Mouse (Mus musculus) hindbrain, embryonic 11.5 days (tissue): ENCODE data around the gene Cmtm2b. TPM values are rescaled to one million over a fixed set of nuclear protein-coding genes. Genes with fewer than 3 reads are reported as not detected.
A peak's percentile ranks its signal among the peaks of the same experiment; 100 is the strongest.

Source experiments
- ATAC-seq: fragments of 200-750 bp; cut with Nextera tagmentation; 2 replicates; pipeline ENCODE4 v1.8.0; 2017; ENCODE audit warnings: mild to moderate bottlenecking, moderate TSS enrichment, moderate library complexity; ENCODE audit not compliant: low FRiP score
- DNase-seq: peaks from one replicate; pipeline ENCODE4 v3.0.0-alpha.2; 2015; ENCODE audit warnings: low spot score
- H3K27ac ChIP-seq: fragments of 300-500 bp; sonication (generic); 2 replicates; pipeline ENCODE4 v1.5.1; 2014; ENCODE audit warnings: mild to moderate bottlenecking, low read depth, low read length
- H3K27me3 ChIP-seq: fragments of 300-500 bp; sonication (generic); 2 replicates; pipeline ENCODE4 v1.6.1; 2014; ENCODE audit warnings: mild to moderate bottlenecking, low read length, moderate library complexity, mixed read lengths; ENCODE audit not compliant: control insufficient read depth, insufficient read depth
- H3K36me3 ChIP-seq: fragments of 300-500 bp; sonication (generic); 2 replicates; pipeline ENCODE4 v1.6.1; 2014; ENCODE audit warnings: mild to moderate bottlenecking, low read length, moderate library complexity, mixed read lengths; ENCODE audit not compliant: control insufficient read depth, insufficient read depth
- H3K4me1 ChIP-seq: fragments of 300-500 bp; sonication (generic); replicated peaks from 2 replicates; pipeline ENCODE4 v1.6.1; 2014; ENCODE audit warnings: low read length, mixed read lengths; ENCODE audit not compliant: control insufficient read depth, insufficient read depth
- H3K4me2 ChIP-seq: fragments of 300-500 bp; sonication (generic); replicated peaks from 2 replicates; pipeline ENCODE4 v1.6.1; 2014; ENCODE audit warnings: mild to moderate bottlenecking, low read depth, low read length
- H3K4me3 ChIP-seq: fragments of 300-500 bp; sonication (generic); 2 replicates; pipeline ENCODE4 v1.5.1; 2014; ENCODE audit warnings: low read depth, low read length
- H3K9ac ChIP-seq: fragments of 300-500 bp; sonication (generic); 2 replicates; pipeline ENCODE4 v1.6.1; 2014; ENCODE audit warnings: low read depth, low read length
- H3K9me3 ChIP-seq: fragments of 300-500 bp; sonication (generic); 2 replicates; pipeline ENCODE4 v1.6.1; 2016; ENCODE audit warnings: low read length; ENCODE audit not compliant: control insufficient read depth
- WGBS: fragments of 180-500 bp; shearing (Covaris S2); extraction: QIAGEN DNeasy Blood & Tissue Kit; methylation state at CpG from one replicate; pipeline ENCODE4 v1.1.7; 2014; 5-methylcytosine and 5-hydroxymethylcytosine counted together
- polyA plus RNA-seq: library from polyadenylated mRNA; unstranded; fragments of >200 nt; fragmentation: Nextera tagmentation; extraction: Ambion mirVana; gene quantifications from 2 replicates; pipeline ENCODE4 v1.2.1, GENCODE M21; 2014

Cmtm2b gene
- polyA plus RNA-seq, 1 experiment from 2014 or later, result not detected

- Histone ChIP-seq H3K9ac (peak overlapping the region; percentile 66), H3K27ac (no peak overlapping the region), H3K4me2 (peak overlapping the region; percentile 66), H3K4me3 (peak overlapping the region; percentile 54), H3K4me1 (no peaks in the 10 kb centered on the region), H3K36me3 (no peaks in the 10 kb centered on the region), H3K27me3 (no peaks in the 10 kb centered on the region), H3K9me3 (no peaks in the 10 kb centered on the region)
- no peak for DNase-seq
- peak; percentile 28; the same call in 1 of the 2 replicates for ATAC-seq
- WGBS, result 2% methylated on average over 6 of the region's 6 CpGs
These were observed 17.9 kb downstream of the Cmtm2b start for GRCm38 (mm10) chr8:104339983-104340232.

DNA sequence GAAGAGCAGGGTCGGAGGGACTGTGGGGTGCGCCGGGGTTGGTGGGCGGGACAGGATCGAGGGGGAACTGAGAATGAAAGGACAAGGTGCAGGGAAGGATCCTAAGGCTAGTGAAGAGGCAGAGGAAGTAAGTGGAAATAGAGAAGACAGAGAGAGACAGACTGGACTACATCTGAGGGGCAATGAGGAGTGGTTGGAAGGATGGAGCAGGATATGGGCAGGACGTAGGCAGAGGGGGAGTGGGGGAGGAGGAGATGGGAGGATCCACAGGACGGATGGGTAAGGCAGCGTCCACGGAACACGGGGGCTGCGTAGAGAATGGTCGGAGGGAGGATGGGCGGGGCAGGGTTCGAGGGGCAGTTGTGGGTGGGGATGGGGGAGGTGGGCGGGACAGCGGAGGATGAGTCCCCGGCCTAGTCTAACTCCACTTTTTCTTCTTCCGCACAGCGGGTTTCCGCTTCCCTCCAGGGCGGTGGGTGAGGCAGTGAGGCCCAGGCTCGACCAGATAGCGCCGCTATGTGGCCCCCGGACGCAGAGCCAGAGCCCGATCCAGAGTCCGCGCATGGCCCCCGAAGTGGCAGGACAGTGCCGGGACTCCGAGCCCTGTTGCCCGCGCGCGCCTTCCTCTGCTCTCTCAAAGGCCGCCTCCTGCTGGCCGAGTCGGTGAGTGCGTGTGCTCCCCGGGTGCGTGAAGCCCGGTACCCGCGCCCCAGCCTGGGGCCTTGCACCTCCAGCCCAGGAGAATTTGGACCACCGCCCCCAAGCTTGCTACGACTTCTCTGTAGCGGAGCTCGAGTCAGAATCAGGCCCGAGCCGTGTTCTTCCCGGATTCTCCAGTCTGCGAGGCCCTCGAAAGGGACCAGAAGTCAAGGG lies 18.4 kb downstream of the Cmtm2b start:
- H3K9ac ChIP-seq, result peak overlapping the region; percentile 66
- no peaks in the 10 kb centered on the region for H3K36me3 ChIP-seq
- H3K27ac ChIP-seq, result peak overlapping the region; percentile 47; the same call in 1 of the 2 replicates
- ATAC-seq (peak; percentile 83), DNase-seq (peak; percentile 87)
- H3K4me1 ChIP-seq, result no peaks in the 10 kb centered on the region
- H3K4me3 ChIP-seq, result peak overlapping the region; percentile 54
- H3K9me3 ChIP-seq, result no peaks in the 10 kb centered on the region
- no peaks in the 10 kb centered on the region for H3K27me3 ChIP-seq
- peak overlapping the region; percentile 66 for H3K4me2 ChIP-seq
- WGBS, result under 1% methylated on average over 52 of the region's 54 CpGs

- H3K9me3 ChIP-seq, result no peaks in the 10 kb centered on the region
- WGBS, result under 1% methylated on average over 24 of the region's 24 CpGs
- ATAC-seq (peak; percentile 74), DNase-seq (peak; percentile 71)
- no peaks in the 10 kb centered on the region for H3K4me1 ChIP-seq
- peak overlapping the region; percentile 66 for H3K4me2 ChIP-seq
- H3K27ac ChIP-seq, result peak overlapping the region; percentile 47; the same call in 1 of the 2 replicates
- no peaks in the 10 kb centered on the region for H3K27me3 ChIP-seq
- peak overlapping the region; percentile 66 for H3K9ac ChIP-seq
- H3K36me3 ChIP-seq, result no peaks in the 10 kb centered on the region
- peak overlapping the region; percentile 54 for H3K4me3 ChIP-seq
These were observed 19.1 kb downstream of the Cmtm2b start for GRCm38 (mm10) chr8:104341106-104341561.

GRCm38 (mm10) chr8:104341678-104342077 lies 19.6 kb downstream of the Cmtm2b start:
- no peak overlapping the region for H3K27ac ChIP-seq
- H3K27me3 ChIP-seq, result no peaks in the 10 kb centered on the region
- ATAC-seq, result peak; percentile 0; the same call in 1 of the 2 replicates
- DNase-seq, result no peak
- H3K9ac ChIP-seq, result no peak overlapping the region
- 50% methylated on average over 6 of the region's 6 CpGs for WGBS
- no peaks in the 10 kb centered on the region for H3K9me3 ChIP-seq
- H3K4me2 ChIP-seq, result peak overlapping the region; percentile 66
- H3K36me3 ChIP-seq, result no peaks in the 10 kb centered on the region
- H3K4me3 ChIP-seq, result peak overlapping the region; percentile 54
- no peaks in the 10 kb centered on the region for H3K4me1 ChIP-seq

- Histone ChIP-seq H3K4me3 (no peak overlapping the region), H3K27ac (no peak overlapping the region), H3K9ac (no peak overlapping the region), H3K4me1 (no peaks in the 10 kb centered on the region), H3K36me3 (no peaks in the 10 kb centered on the region), H3K4me2 (no peak overlapping the region), H3K9me3 (no peaks in the 10 kb centered on the region), H3K27me3 (no peaks in the 10 kb centered on the region)
- no peak for ATAC-seq
- no peak for DNase-seq
- 86% methylated on average over 5 of the region's 5 CpGs for WGBS
These were observed 20.4 kb downstream of the Cmtm2b start for GRCm38 (mm10) chr8:104342426-104342825.

DNA sequence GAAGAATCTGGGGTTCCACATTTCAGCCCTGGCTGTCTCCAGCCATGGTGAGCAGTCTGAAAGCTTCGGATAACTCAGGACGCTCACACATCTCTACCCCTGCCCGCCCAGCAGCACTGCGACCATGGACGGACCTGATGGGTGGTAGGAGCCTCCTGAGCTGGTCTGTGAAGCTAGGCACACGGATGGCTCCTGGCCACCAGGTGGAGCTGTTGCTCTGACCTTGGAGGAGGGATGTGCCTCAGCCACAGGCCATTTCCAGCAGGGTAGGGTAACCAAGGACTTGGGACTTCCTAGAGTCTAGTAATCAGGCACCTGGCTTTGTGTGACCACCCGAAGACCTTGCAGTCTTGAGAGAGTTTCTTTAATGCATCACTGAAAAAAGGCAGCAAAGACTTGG lies 21.9 kb downstream of the Cmtm2b start:
- ATAC-seq (peak; percentile 37; the same call in 1 of the 2 replicates), DNase-seq (peak; percentile 94)
- H3K4me3 ChIP-seq, result no peak overlapping the region
- no peaks in the 10 kb centered on the region for H3K27me3 ChIP-seq
- H3K27ac ChIP-seq, result no peak overlapping the region
- H3K9me3 ChIP-seq, result no peaks in the 10 kb centered on the region
- H3K36me3 ChIP-seq, result no peaks in the 10 kb centered on the region
- WGBS, result 15% methylated on average over 7 of the region's 7 CpGs
- H3K9ac ChIP-seq, result no peak overlapping the region
- H3K4me2 ChIP-seq, result no peak overlapping the region
- H3K4me1 ChIP-seq, result no peaks in the 10 kb centered on the region

DNA sequence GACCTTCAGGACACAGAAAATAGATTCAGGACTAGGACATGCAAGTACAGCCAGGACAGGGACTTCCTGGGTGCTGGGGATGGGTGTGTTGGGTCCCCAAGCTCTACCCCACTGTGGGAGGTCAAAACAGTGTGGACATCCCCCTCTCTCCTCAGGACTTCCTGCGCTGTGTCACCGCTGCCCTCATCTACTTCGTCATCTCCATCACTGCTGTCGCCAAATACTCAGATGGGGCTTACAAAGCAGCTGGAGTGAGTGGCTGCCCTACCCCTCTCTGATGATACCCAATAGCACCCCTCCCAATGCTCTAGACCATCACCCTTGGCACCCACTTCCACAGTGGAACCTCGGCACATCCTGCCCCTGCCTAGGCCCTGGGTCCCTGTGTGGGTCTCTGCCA lies 22.6 kb downstream of the Cmtm2b start:
- ATAC-seq, result no peak
- H3K27me3 ChIP-seq, result no peaks in the 10 kb centered on the region
- 93% methylated on average over 5 of the region's 5 CpGs for WGBS

DNA sequence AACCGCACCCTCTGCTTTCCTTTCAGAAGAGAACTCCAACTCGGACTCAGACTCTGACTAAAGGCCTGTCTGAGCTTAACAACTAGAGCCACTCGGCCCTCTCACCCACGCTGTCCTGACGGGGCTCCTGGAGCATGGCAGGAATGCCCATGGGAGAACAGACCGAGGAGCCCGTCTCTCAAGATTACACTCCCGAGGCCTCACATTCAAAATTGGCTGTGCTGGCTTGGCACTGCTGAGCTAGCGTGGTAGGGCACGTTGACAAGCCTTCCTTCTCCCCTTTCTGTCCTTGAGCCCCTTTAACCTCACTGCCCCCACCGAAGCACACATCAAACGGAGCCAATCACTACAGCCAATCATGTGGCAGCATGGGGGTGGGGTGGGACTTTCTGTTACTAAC lies 24.7 kb downstream of the Cmtm2b start:
- Histone ChIP-seq H3K4me3 (no peak overlapping the region), H3K4me2 (no peak overlapping the region), H3K4me1 (no peaks in the 10 kb centered on the region), H3K9me3 (no peaks in the 10 kb centered on the region), H3K9ac (no peak overlapping the region), H3K27ac (no peak overlapping the region), H3K27me3 (no peaks in the 10 kb centered on the region), H3K36me3 (no peaks in the 10 kb centered on the region)
- ATAC-seq (no peak), DNase-seq (no peak)
- WGBS, result 60% methylated on average over 12 of the region's 12 CpGs

More for the DNA sequence above, 22.6 kb downstream of the Cmtm2b start:
- no peak overlapping the region for H3K4me3 ChIP-seq
- H3K36me3 ChIP-seq, result no peaks in the 10 kb centered on the region
- H3K4me1 ChIP-seq, result no peaks in the 10 kb centered on the region
- H3K4me2 ChIP-seq, result no peak overlapping the region
- no peak overlapping the region for H3K9ac ChIP-seq
- no peak overlapping the region for H3K27ac ChIP-seq
- no peaks in the 10 kb centered on the region for H3K9me3 ChIP-seq
- no peak for DNase-seq

DNA sequence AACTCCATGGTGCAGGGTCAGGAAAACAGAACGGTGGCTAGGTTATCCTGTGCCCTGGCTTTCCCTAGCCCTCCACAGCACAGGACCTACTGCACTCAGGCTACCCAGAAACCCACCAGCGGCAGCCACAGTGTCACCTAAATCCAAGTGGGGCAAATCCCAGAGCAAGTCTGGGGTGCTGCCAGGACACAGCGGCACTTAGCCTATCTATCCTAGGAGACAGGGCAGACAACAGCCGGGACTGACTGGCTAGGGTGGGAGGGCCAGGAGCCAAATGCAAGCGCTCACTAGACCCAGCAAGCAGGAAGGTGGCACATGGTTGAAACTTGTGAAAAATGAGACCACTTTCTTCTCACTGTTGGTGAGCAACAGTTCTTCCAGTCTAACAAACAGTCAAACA lies 26.9 kb downstream of the Cmtm2b start:
- Histone ChIP-seq H3K4me2 (no peak overlapping the region), H3K4me1 (no peaks in the 10 kb centered on the region), H3K27me3 (no peaks in the 10 kb centered on the region), H3K27ac (no peak overlapping the region), H3K36me3 (no peaks in the 10 kb centered on the region), H3K9ac (no peak overlapping the region), H3K9me3 (no peaks in the 10 kb centered on the region), H3K4me3 (no peak overlapping the region)
- no peak for DNase-seq
- ATAC-seq, result no peak
- 89% methylated on average over 5 of the region's 5 CpGs for WGBS
